Mouse (Mus musculus): ENCODE results near the gene 0610040J01Rik.

GRCm38 (mm10) chr5:63821176-63821575 lies 9.0 kb downstream of the 0610040J01Rik start:
- TF ChIP-seq CTCF (IDR thresholded peaks at IDR 0.05) = peak; percentile 39
- no peak for TF ChIP-seq EP300 (IDR thresholded peaks at IDR 0.05)

Measured in lung, postnatal 0 days (tissue).